9 mouse cellular contexts compared by ENCODE assay signal in the genomic region with DNA sequence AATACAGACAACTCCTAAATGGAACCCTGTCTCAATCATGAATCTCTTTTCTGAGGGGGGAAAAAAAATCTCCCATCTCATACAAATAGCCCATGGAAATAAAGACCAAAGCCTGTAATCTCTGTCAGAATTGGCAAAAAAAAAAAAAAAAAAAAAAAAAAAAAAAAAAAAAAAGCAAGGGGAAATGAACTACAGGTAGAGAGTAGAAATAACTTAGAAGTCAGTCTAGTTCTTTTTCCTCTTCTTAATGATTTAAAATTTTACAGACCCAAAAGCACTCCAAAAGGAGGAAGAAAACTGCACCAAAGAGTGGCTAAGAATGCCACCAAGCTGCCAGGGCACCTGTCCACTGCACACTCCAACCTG. TPM values are rescaled to one million over a fixed set of nuclear protein-coding genes. Genes with fewer than 3 reads are reported as not detected.
DNase-seq lines count a peak whose midpoint lies in the region; ATAC-seq and TF ChIP-seq lines count a peak whose summit lies in the region.
"Had no signal": no experiment of that assay in that cellular context is flagged by ENCODE, and none has a peak within 500 bp of the region (broad histone marks: within the 10 kb centered on the region; RNA-seq: fewer than 3 reads in every experiment).

No protein-coding gene starts in this region.

- H3K4me2 ChIP-seq in heart, embryonic 12.5 days, result peak overlapping the region; percentile 97
- peak overlapping the region; percentile 96 for H3K4me2 ChIP-seq in forebrain, embryonic 16.5 days (ENCODE audit: low read length)
- peak overlapping the region; percentile 91 for H3K4me2 ChIP-seq in liver, postnatal 0 days (ENCODE audit: low read depth, low read length)

- no peaks in the 10 kb centered on the region for H3K36me3 ChIP-seq in heart, embryonic 12.5 days
- H3K36me3 ChIP-seq in forebrain, embryonic 16.5 days (ENCODE audit: control insufficient read depth, insufficient read depth), result no peaks in the 10 kb centered on the region
- no peaks in the 10 kb centered on the region; the same call in 1 of the 2 replicates for H3K36me3 ChIP-seq in liver, postnatal 0 days (replicated peaks; ENCODE audit: insufficient read depth, low read length)

- no peak for ATAC-seq in heart, embryonic 12.5 days (ENCODE audit: insufficient number of reproducible peaks, low FRiP score)
- ATAC-seq in CD4-positive, CD25-positive, alpha-beta regulatory T cell, adult 4 months, result peak; percentile 0
- no peak for ATAC-seq in forebrain, embryonic 16.5 days
- ATAC-seq in liver, postnatal 0 days, result no peak

- H3K4me3 ChIP-seq in heart, embryonic 12.5 days, result peak overlapping the region; percentile 66
- peak overlapping the region; percentile 72 for H3K4me3 ChIP-seq in forebrain, embryonic 16.5 days (replicated peaks; ENCODE audit: low read length)
- peak overlapping the region; percentile 82 for H3K4me3 ChIP-seq in liver, postnatal 0 days (ENCODE audit: low read depth, low read length)

- no peaks in the 10 kb centered on the region for H3K9me3 ChIP-seq in heart, embryonic 12.5 days (replicated peaks)
- H3K9me3 ChIP-seq in forebrain, embryonic 16.5 days (ENCODE audit: control insufficient read depth, low read length), result no peaks in the 10 kb centered on the region
- no peaks in the 10 kb centered on the region for H3K9me3 ChIP-seq in liver, postnatal 0 days (ENCODE audit: low read length)

- TF ChIP-seq CTCF in liver, postnatal 0 days (IDR thresholded peaks at IDR 0.05; ENCODE audit: low read depth), result no peak

- H3K27me3 ChIP-seq in heart, embryonic 12.5 days (replicated peaks), result no peaks in the 10 kb centered on the region
- no peaks in the 10 kb centered on the region; the same call in 1 of the 2 replicates for H3K27me3 ChIP-seq in forebrain, embryonic 16.5 days (replicated peaks; ENCODE audit: control insufficient read depth, insufficient read depth, low read length)
- H3K27me3 ChIP-seq in liver, postnatal 0 days (ENCODE audit: insufficient read depth, low read length), result no peaks in the 10 kb centered on the region

- peak overlapping the region; percentile 70; the same call in 1 of the 2 replicates for H3K9ac ChIP-seq in heart, embryonic 12.5 days
- H3K9ac ChIP-seq in forebrain, embryonic 16.5 days (replicated peaks; ENCODE audit: low read depth, low read length), result no peak overlapping the region
- H3K9ac ChIP-seq in liver, postnatal 0 days (replicated peaks), result peak overlapping the region; percentile 72

- H3K27ac ChIP-seq in heart, embryonic 12.5 days (ENCODE audit: poor library complexity, severe bottlenecking), result no peak overlapping the region
- no peak overlapping the region for H3K27ac ChIP-seq in forebrain, embryonic 16.5 days (ENCODE audit: low read length)
- peak overlapping the region; percentile 88 for H3K27ac ChIP-seq in liver, postnatal 0 days (ENCODE audit: low read depth)

- no peak for DNase-seq in heart, adult 9 months (ENCODE audit: low spot score in 2 of 2)
- DNase-seq in liver, postnatal 0 days, result no peak
- no peak for DNase-seq in gastrocnemius, postnatal 36 days
- DNase-seq in cerebellum, postnatal 36 days, result no peak
- DNase-seq in kidney, adult 11 months, result no peak
- DNase-seq: cerebellum, adult 11-12 months had no signal

- intact Hi-C loops in gastrocnemius, postnatal 36 days (cut with DNase I), result loop anchor here (5.0 kb wide), 1 partner anchor 294 kb away; no protein-coding TSS in a partner anchor

- TF ChIP-seq EP300 in liver, postnatal 0 days (IDR thresholded peaks at IDR 0.05; ENCODE audit: low read depth), result no peak

- H3K4me1 ChIP-seq in heart, embryonic 12.5 days (replicated peaks), result no peaks in the 10 kb centered on the region
- H3K4me1 ChIP-seq in forebrain, embryonic 16.5 days (replicated peaks; ENCODE audit: control insufficient read depth, insufficient read depth, low read length), result peaks cover 7% of the 10 kb centered on the region
- H3K4me1 ChIP-seq in liver, postnatal 0 days (ENCODE audit: insufficient read depth), result 0 out of 2 replicates have a peak, but pooled peaks cover 5% of the 10 kb centered on the region

RNA-seq across cellular contexts. Expression of a gene that starts 1.1 kb away (rescaled TPM):
- polyA plus RNA-seq in heart, embryonic 12.5 days (2016; fragmentation: Nextera tagmentation; extraction: Ambion mirVana), result 2.2 and 2.6 TPM in 2 replicates
- 1 to 10 TPM; 3.3 to 5.8 TPM for polyA plus RNA-seq in CD4-positive, CD25-positive, alpha-beta regulatory T cell, adult 4 months (2017; shearing (Covaris generic))
- 1.9 TPM in 2 replicates for polyA plus RNA-seq in forebrain, embryonic 16.5 days (2015; fragmentation: Nextera tagmentation; extraction: Ambion mirVana)
- polyA plus RNA-seq in liver, postnatal 0 days (2015; fragmentation: Nextera tagmentation; extraction: Ambion mirVana), result 3.6 and 6.2 TPM in 2 replicates
- total RNA-seq in gastrocnemius, postnatal 36 days (2021), result 1 to 10 TPM; 1.5 to 2.0 TPM
